Mouse (Mus musculus) T-helper 1 cell (primary cell): ENCODE measurements at regions not wholly inside any gene's neighbourhood (a gene's known extent, or its start where the extent isn't known, plus 50 kb on each side); places are given as distances from the start of the nearest gene placed in this dataset.

ENCODE experiments used
- in situ Hi-C: fragments of 300-600 bp; cut with MboI, MseI; formaldehyde crosslinking; loops from one replicate; pipeline ENCODE4 v1.15.1; 2025; ENCODE audit warnings: high pct_unique_total_duplicates

DNA sequence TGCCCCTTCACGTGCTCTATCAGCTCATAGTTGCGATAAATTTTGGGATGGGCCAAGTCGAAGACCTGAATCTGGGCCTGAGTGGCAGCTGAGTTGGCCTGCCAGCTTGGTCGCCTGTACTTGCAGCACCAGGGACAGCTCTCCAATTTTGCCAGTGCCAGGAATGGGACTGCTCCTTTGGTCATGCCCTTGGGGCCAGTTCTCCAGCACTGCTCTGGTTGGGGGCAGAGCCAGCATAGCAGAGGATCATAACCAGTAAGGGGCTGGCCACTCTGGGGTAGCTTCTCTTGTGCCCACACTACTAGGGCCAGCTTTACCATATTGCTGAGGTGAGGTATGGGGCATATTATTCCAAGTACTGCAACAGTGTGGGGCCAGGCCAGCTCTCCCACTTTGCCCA, 397.0 kb upstream of the Cadm2 start:
- in situ Hi-C loops, result no loop called here

DNA sequence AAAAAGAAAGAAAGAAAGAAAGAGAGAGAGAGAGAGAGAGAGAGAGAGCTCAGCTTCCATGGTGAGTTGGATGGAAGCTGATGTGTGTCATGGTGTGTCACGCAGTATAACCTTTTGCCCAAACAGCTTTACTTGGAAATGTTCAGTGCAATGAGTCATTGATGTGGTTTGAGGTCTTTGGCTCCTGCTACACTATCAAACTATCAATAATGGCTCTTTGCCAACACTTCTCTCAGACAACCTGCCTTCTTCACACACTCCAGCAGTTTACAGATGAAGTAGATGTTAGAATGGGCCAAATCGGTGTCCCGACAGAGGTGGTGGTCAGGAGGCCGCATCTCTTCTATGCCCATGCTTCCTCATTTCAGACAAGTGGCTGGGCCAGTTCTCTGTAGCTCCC, 369.0 kb upstream of the Cadm2 start:
- in situ Hi-C loops, result no loop called here

DNA sequence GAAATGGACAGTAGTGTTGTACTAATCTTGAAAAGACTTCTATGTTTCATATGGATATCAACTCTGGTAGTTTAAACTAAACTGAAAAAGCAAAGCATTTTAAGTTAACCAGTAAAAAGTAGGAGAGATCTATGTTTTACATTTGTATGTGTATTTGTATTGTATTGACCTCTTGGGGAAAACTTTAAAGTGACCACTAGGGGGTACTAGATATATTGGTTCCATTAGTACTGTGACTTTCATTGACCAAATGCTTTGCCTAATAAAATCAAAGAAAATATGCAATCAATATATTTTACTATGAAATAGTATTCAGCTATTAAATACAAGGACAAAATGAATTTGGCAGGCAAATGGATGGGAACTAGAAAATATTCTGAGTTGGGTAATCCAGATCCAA, 355.9 kb upstream of the Cadm2 start:
- in situ Hi-C loops, result no loop called here

DNA sequence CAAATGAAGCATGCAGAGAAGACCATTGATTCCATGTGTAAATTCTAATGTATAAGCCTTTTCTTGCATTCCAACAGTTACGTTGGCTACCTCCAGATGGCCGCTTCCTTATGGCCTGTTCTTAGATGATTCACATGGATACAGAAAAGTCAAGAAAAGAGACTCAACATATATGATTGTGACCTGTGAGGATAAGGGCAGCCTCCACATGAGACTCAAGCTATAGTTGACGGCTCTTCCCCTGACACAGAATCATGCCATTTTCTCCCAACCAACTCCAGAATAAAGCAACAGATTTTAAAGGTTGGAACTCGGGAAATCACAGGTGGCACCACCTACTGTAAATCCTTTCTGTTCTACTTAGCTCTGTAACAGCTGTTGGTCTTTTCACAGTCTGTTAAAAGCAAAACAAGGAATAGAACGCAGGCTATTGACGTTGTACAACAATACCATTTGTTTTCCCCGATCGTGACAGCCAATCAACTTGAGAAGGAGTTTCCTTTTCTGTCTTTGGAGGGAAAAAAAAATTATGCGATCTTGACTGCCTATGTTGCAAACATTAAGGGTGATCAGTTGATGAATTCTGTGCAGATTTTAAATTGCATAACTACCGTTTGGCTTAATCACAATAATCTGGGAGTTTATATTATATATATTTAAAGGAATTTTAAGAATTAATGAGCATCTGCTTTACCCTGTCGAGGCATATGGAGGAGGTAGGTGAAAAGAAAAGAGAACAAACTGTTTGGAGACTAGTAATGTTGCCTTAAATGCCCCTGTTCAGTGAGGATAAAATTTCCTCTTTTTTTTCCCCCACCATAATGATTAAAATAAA, 347.8 kb upstream of the Cadm2 start:
- in situ Hi-C loops, result loop anchor here (10.0 kb wide), 1 partner anchor 686 kb away; no protein-coding TSS in a partner anchor

DNA sequence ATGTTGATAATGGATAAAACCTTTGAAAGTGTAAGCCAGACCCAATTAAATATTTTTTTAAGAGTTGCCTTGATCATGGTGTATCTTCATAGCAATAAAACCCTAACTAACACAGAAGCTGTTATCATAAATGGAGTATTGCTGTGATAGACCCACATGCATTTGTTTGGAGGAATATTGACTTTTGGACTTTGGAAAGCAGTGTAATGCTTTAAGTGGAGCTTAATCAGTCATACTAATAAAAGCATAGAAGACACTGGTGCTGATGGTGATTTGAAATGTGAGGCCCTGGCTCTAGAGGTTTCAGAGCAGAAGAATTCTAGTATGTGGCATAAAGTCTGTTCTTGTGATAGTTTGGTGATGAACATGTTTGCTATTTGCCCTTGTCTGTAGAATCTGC, 328.4 kb upstream of the Cadm2 start:
- in situ Hi-C loops, result no loop called here

DNA sequence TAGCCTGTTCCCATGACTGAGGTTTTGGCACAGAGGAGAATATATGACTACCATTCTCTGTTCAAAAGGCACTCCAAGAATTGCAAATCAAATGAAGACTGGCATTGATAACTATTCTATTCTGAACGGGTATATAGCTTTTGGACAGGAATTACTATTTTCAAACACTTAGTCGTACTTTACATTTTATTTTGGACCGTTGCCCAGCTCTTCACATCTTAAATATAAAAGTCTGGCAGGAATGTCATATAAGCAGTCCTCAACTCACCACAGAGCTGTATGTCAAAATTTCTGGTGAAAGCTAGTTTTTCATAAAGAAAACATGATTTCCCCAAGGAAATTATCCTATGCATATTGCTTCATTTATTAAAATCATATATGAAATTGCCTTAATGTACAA, 323.7 kb upstream of the Cadm2 start:
- in situ Hi-C loops, result no loop called here

DNA sequence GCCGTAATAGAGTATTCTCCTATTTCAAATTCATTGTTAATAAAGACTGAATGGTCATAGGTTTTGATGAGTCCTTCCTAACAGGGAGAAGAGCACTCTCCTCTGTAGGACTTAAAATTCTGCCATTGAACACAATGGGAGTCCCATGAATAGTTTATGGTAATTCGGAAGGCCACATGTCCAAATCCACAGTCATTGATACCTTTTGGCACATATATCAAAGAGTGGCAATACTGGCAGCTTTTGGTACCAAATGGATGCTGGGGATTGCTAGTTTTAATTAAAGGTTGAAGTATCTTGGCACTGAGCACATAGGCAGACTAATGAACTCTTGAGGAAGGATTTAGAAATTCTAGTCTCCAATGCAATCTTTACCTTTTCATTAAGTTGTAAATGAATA, 298.5 kb upstream of the Cadm2 start:
- in situ Hi-C loops, result no loop called here

DNA sequence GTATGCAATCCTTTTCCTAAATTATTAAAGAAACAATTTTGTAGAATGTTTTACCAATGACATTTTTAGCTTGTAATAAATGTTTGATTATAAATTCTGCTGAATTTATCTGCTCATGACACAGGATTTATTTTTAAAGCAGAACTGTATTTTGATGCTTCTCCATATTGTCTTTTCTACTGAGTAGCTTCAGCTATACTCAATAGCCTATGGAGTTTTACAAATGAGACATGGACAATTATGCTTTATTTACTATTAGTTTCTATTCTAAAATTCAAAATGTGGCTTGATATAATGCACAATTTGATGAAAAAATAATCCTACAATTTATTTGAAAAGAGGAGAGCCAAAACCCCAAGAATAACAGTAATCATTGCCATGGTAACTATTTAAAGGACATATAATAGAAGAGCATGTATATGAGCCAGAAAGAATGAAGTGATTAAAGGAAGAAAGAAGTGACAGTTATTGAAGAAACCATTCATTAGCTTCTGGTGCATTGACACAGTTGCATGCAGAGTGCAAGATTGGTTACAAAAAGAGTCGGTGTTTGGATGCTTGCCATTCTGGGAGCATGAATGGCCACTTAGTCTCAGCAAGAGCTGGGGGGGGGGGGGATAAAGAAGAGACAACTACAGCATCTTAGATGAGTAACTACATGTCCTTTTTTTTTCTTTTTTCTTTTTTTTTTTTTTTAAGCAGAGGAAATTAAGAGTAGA, 250.8 kb upstream of the Cadm2 start:
- in situ Hi-C loops, result no loop called here

DNA sequence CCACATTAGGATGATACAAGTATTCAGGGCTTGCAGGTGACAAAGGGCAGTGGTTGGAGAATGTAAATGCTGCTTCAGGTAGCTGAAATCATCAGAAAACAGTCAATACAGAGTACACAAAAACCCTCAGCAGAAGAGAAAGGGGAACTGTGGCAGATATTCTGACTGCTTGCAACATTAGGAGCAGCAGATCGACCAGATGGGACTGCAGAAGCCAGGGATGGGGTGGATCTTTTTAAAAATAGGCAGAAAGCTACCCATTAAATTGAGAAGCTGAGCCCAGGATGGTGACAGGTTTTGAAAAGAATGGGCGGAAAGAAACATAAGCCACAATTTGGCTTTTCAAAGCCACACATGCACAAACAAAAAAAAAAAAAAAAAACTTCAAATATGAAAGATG, 229.5 kb upstream of the Cadm2 start:
- in situ Hi-C loops, result no loop called here

DNA sequence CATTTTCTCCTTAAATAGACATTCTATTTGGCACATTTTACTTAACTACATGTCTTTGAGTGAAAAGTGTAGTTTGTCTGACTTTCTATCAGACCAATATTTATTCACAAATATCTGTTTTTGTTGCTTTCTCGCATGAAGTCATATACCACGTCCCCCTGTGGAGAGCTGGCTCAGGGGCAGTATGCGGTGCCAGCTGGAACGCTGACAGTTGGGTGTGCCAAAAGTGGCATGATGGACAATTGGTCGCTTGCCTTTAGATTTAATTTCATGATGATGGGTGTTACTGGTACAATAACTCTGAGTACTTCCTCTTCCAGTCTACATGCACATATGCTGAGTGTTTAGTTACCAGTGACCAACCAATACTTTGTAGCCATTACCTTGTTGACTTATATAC, 223.8 kb upstream of the Cadm2 start:
- in situ Hi-C loops, result no loop called here

DNA sequence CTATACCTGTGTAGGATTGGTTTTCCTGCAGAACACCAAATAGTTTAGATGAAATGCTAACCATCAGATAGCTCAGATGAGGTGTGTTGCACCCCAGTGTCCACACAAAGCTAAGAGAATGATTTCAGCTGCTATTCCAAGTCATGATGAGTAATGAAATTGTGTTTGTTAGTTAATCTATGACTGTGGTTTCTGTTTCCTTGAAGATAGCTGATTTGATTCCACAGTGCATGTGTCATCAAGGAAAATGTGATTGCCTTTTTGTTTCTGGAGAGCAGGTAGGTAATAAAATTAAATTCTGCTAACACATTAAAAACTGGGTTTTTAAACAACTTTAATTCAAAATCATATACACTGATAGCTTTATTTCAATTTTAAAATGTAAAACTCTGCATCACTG, 176.5 kb upstream of the Cadm2 start:
- in situ Hi-C loops, result no loop called here

DNA sequence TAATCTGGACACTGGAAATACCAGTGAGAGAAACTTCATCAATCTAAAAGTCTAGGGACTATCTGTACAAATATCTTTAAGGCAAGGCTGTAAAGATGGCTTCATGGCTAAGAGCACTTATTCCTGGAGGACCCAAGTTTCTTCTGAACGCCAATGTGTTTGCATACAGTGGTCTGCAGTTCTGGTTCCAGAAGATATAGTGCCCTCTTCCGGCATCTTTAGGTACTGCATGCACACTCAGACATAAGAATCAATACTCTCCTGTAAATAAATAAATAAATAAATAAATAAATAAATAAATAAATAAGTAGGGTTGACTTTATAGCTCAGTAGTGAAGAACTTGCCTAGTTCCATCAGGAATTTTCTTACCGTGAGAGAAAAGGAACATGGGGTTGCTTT, 155.4 kb upstream of the Cadm2 start:
- in situ Hi-C loops, result no loop called here

DNA sequence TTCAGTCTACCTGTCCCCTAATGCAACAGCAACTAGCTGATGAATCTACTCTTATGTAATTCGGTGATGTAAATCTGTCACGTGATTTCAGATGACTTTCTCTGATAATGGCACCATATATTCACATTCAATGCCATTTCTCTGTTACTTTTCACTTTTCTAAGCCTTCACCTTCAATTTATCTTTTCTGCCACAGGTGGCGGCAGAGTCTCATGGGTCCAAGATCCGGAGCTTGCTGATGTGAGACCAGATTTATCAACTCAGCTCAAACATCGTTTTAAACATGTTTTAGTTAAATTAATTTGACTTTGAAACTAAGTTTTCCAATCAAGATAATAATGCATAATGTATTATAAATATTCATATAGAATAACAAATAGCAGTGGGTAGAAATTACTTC, 148.4 kb upstream of the Cadm2 start:
- in situ Hi-C loops, result no loop called here

DNA sequence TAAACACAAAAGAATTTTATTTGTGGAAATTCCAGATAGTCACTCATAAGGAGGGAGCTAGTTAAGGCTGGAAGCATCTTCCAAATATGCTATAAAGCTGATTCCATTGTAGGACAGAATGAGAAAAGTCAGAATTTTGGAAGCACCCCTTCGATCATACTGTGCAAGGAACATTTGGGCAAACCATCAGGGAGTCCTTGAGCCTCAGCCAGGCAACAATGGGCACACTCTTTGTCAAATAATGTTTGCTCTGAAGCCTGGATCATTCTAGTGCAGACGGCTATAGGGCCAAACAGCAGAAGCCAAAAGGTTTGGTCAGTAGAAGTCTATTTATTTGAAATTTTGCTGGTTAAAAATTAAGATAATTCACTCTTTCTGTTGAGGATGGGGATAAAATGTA, 114.7 kb upstream of the Cadm2 start:
- in situ Hi-C loops, result no loop called here

DNA sequence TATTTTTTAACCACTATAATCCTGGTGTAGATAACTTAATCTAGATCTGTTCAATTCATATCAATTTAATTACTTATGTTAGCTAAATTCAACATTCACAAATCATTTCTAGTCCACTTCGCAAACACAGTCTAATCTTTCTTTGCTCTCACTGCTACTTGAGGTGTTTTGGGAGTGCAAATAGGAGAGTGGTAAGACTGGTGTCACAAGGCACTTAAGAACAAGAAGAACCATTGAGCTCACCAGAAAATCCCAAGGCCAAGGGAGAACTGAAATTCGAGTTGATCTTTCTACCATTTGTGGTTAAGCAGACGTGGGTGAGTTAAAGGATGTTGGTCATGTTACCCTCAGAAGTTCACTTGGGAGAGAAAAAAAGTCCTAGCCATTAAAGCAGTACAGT, 77.9 kb upstream of the Cadm2 start:
- in situ Hi-C loops, result no loop called here
